Mouse (Mus musculus) frontal cortex, adult (tissue): ENCODE results near the gene Ercc6l2.
"Not testable (repeated sequence)": the region's sequence is repeated elsewhere in the genome, so short reads cannot be mapped to it uniquely, and the experiment has no call there.

Experiments used
- ATAC-seq: cut with Nextera tagmentation; 2 replicates; pipeline ENCODE4 v1.9.2; 2017; ENCODE audit warnings: mild to moderate bottlenecking, moderate library complexity, mixed read lengths; ENCODE audit not compliant: low TSS enrichment

Ercc6l2 gene

DNA sequence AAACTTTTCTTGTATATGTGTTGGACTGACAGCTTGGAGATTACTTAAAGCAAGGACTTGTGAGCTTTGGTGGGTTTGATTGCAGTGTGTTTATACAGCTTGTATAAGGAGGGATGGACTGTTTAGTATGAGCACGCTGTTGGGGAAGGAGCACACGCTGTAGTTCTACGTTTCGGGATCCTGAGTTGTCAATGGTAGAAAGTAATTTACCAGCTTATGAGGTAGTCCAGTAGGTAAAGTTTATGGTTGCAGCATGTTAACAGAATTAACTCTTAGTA is 64.8 kb downstream of the Ercc6l2 start:
- ATAC-seq, result no peak

GRCm38 (mm10) chr13:63885532-63885949 is 70.5 kb downstream of the Ercc6l2 start:
- no peak for ATAC-seq

DNA sequence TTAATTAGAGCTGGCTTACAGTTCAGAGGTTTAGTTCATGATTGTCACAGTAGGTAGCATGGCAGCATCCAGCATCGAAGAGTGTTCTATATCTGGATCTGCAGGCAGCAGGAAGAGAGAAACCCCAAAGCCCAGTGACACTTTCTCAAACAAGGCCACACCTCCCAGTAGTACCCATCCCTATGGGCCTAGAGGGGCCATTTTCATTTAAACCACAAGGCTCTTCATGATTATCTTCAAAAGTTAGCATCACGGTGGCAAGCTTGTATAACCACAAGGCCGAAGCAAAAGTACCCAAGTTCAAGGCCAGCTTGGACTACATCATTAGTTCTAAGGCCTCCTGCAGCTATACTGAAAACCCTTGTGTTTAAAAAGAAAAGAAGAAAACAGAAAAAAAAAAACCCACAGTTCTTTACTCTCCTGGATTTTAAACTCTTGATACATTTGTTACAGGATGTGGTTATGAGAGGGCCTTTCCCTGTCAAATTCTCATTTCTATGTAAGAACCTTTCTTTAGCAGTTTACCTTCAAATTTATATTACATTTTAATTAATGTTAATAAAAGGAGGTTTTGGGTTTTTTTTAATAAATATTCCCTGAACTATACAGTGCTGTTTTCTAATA is 71.5 kb downstream of the Ercc6l2 start:
- ATAC-seq, result no peak

DNA sequence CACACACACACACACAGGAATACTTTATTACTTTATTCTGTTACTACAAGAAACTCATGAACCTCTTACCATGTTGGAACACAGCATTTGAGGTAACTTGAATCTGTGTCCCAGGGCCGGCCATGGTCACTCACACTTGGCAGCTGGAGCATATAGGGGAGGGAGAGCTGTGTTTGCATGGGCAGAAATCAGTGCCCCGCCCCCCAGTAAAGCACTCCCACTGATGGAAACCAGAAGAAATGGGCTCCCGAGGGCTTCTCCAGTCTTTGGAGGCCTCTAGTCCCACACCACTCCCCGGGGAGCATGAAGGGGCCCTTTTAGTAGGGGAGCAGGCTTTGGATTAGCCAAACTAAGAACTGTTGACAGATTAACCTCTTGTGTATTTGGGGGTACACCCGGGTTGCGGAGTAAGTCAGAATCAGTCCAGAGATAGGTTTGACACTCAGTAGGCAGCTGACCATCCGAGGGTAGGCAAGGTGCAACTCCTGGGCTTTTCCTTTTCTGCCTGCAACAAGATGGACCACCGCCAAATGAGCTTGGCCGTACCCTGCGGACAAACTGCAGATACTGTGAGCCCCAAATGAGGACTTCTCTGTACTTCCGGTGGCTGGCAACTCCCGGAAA is 85.8 kb downstream of the Ercc6l2 start:
- no peak for ATAC-seq

DNA sequence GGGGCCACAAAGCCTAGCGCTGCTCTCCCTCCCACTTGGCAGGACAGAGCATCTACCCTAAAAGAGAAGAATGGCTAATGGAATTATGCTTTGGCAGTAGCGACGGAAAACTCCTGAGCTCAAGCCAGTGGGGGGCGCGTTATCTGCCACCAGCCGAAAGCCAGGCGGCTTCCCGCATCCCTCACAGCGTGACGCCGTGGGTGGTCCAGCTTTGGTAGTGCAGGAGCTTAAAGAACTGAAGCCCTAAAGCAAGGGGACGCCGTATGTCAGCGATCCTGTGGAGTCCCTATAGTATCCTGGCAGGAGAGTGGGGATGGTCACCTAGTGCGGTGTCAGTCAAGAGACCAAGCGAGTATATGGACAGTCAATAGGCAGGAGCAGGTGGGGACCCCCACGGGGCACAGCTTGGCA is 86.3 kb downstream of the Ercc6l2 start:
- ATAC-seq, result peak; percentile 81

DNA sequence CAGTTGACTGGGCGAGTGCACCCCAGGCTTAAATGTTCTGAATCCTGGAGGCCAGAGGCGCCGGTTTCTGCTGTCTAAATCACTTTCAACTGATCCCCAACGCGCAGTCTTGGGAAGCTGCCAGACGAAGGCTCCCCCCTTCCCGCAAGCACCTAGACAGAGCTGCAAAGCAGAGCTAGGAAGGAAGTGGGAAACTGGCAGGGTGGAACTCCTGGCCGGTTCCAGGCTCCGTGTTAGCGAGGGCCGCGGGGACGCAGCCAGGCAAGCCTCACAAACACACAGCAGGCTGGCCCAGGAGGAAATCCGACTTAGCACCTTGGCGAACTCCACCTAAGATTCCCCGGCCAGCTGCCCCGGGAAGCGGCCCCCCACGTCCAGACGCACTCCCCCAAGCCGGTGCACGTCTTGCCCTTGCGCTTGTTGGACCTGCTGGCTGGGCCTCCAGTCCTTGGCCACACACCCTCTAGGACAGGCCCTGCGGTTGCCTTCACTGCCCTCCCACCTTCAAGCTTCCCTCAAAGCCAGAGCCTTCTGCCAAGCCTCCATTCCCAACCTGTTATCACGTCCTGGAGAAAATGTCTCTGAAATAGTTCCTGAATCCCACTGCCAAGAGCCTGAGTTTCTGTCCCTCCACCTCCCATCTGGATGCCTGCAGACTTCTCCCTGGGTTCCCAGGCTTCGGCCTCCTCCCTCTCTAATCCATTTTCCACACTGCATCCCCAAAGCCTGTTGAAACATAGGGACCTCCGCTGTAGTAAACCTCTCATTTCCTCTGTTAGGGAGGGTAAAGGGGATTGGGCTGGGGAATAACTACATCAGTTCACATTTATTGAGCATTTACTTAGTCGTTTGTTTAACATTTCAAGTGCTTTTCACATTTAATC is 86.9 kb downstream of the Ercc6l2 start:
- peak; percentile 66 for ATAC-seq

DNA sequence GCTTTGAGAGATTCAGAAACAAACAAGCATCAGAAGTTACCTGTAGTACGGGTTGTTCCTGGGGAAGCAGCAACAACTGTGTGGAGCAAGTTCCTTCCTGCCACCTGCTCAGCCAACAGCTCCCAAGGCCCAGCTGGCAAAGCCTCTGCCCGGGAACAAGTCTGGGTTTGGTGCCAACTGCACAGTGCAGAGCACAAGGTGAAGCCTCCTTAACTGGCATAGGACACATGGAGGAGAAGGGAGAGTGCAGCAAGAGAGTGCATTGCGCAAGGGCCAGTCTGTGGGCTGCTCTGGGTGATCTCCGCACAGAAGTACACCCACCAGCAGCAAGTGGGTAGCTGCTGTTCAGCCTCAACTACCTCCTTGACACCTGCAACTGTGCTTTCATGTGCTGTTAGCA is 91.5 kb downstream of the Ercc6l2 start:
- ATAC-seq, result 0 out of 2 replicates have a peak, but pooled peaks have one; percentile 8

DNA sequence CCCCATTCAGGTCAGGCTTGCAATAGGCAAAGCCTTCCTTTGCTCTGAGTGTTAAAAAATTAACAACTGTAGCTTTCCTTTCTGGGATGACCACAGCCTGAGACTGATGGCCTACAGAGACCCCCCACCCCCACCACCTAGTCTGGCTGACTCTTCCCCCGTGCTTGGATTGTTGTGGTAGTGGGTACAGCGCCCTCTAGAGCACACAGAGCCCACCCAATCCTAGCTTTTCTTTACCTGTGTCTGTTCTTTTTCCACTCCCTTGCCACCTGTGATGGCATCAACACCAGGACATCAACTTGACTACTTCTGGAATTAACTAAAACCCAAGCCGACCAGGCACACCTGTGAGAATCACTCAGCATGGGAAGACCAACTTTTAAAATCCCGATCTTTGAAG is 92.4 kb downstream of the Ercc6l2 start:
- ATAC-seq, result no peak

DNA sequence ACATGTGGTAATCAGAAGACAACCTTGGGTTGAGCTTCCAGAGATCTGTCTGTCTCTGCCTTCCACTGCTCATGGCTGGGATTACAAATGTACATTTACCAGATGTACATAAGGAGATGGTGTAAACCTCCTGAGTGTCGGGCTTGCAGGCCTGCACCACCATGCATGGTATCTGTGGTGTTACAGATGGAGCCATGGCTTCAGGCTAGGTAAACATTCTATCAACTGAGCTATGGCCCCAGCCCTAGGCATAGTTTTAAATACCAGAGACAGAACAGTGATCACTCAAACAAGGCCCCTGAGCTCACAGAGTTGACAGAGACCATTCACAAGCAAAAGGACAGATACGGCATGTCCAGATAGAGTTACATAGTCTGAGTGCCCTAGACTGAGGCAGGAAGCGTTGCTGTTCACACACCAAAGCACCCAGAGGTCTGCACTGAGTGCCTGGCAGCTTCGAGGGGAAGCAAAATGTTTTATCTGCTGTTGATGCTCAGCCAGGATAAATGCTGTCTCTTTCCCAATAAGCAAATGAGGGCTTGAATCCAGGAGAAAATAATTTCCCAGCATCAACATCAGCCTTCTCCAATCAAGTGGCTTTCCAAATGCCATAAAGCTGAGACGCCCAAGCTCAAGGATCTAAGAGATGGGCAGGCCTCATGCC is 95.2 kb downstream of the Ercc6l2 start:
- no peak for ATAC-seq

- no peak for ATAC-seq
Observed at GRCm38 (mm10) chr13:63911617-63912016, 96.6 kb downstream of the Ercc6l2 start.

DNA sequence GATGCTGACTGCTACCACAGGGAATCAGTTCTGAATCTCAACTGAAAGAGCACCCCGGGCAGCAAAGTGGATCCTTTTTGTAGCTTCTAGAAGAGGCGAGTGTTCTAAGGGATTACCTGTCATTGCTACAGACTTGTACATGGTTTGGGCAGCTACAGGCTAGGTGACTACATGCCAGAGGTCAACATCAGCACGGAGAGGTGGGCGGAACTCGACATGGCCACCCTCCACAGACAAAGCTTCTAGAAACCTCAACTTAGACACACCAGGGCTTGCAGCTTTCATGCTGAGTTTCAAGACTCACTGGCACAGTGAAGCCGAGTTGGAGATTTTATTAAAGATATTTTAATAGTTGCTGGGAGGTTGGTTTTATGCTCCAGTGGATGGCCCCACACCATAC is 98.1 kb downstream of the Ercc6l2 start:
- no peak for ATAC-seq

DNA sequence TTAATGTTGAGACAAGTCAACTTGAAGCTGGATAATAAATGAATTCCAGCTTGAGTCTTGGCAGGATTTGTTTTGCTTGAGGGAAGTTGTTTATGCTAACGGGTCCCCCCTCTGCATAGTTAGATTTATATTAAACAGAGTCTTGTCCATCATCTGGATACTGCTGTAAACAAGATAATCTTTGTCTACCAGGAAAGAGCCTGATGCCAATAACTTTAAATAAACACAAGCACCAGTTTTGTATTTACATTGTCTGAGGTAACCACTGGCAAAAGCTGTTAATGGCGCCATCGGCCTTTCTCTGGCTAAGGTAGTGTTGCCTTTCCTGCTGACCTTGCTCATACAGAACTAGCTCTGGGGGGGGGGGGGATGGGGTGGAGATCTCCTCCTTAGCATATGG is 100.1 kb downstream of the Ercc6l2 start:
- ATAC-seq, result no peak

DNA sequence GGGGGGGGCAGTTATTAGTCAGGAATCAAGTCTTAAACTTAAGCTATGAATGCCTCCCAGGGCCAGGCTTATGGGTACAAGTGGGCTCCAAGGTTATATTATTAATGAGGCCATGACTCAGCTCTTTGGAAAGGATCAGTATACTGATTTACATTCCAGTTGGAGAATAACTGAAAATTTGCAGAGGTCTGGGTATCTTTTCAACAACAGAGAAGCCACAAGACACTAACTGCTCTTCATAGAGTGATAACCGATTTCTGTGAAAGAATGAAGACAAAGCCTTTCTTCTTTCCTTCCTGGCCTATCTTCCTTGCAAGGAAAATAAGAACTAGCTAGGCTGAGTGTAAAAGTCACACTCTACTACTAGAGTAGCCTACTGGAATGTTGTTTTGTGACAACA is 100.6 kb downstream of the Ercc6l2 start:
- no peak for ATAC-seq

DNA sequence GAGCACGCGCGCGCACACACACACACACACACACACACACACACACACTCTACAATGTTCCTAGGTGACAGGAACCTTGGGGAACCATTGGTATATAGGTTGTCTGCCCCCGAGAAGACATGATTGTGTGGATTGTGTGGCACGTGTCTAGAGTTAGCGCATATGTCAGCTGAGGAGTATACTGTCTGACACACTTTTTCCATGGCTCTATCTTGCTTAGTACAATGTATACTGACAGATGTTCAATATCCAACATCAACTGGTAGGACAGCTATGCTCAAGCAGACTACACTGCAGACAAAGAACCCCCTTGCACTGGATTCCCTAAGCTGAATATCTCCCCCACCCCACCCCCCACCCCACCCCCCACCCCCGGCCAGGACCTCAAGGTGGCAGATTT is 101.5 kb downstream of the Ercc6l2 start:
- ATAC-seq, result no peak

DNA sequence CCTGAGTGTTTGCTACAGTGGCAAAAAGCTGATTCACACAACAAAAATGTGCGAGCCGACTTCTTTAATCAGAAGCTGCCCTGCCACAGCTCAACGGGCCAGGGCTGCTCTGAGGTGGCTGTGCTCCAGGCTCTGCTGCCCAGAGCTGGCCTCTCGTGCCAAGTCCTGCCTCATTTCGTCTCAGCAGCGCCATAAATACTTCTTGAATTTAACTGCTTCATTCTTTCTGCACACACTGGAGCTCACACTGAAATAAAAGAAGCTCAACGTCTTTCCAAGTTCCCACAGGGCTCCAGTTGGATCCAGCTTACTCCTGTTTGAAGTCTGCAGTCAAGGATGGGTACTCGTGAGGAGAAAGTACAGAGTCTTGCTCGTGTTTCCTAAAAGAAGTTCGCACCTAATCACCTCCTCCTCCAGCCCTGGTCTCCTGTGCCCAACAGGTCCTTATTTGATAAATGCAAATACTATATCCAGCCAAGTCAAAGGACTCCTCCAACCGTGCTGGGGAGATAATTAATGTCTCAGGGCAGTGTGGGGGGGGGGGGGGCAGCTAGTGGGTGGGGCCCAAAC is 102.2 kb downstream of the Ercc6l2 start:
- peak; percentile 65 for ATAC-seq

DNA sequence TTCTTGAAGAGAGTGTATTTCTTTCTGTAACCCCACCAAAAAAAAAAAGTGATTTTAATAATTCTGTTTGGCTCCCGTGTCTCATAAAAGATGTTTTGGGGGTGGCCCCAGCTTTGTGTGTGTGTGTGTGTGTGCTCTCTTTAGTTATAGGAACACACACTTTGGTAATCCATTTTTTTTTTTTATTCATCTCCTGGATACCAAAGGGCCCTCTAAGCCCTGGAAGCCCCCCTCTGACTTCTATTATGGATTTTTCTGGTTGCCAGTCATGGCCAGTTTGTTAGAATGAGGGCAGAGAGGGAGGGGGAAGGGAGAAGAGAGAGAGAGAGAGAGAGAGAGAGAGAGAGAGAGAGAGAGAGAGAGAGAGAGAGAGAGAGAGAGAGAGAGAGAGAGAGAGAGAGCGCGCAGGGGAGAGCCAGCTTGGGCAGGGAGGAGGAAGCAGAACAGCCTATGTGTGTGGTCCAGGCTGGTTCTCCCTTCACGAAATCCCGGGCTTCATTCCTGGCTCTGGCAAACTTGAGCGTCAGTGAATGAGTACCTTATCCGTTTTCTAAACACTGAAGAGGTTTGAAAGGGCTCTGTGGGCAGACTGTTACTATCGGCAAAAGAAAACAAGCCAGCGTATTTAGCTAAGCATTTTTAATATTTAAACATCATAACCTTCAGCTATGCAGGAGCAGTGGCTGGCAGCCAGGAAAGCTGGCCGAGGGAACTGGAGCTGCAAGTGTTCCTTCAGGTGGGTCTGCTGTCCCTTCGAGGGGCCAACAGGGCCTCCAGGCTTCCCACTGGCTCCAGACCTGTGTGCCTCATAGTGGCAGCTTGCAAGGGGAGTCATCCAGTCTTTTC is 103.0 kb downstream of the Ercc6l2 start:
- ATAC-seq, result peak; percentile 69

GRCm38 (mm10) chr13:63918733-63919422 is 103.8 kb downstream of the Ercc6l2 start:
- ATAC-seq, result peak; percentile 83

- ATAC-seq, result not testable (repeated sequence)
Observed at GRCm38 (mm10) chr13:63924036-63924435, 109.0 kb downstream of the Ercc6l2 start.

- ATAC-seq, result no peak
Observed at GRCm38 (mm10) chr13:63927326-63927725, 112.3 kb downstream of the Ercc6l2 start.

DNA sequence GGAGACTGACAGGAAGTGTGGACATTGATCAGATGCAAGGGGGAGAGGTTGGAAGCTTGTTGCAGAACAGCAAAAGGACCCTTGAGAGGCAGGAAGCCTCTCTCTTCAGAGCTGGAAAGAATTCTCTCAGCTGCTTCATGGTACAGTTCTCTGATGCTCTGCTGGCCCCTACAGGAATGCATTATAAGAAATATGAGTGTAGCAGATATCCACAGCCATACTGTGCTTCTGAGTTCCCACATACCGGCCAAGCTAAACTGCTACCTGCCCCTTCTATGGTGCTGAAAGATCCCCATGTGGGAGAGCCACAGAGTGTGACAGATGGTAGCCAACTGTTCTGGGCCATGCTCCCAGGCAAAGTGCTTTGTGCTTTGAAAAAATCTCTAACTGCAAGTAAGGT is 114.3 kb downstream of the Ercc6l2 start:
- peak; percentile 97 for ATAC-seq
